Mouse (Mus musculus) embryo, embryonic 10 days (tissue): Measurements from ENCODE around the gene Gm21477.
"Not testable (repeated sequence)": the region's sequence is repeated elsewhere in the genome, so short reads cannot be mapped to it uniquely, and the experiment has no call there.

Experiments used
- DNase-seq: peaks from one replicate; pipeline ENCODE4 v3.0.0-alpha.2; 2015; ENCODE audit warnings: low spot score

The Gm21477 gene

GRCm38 (mm10) chrY:87116521-87116920 lies at the start of gene Gm21477:
Gene Gm21477, plus strand, starts transcription at chrY:87116821.
- not testable (repeated sequence) for DNase-seq
